Mouse (Mus musculus): ENCODE measurements at regions not wholly inside any gene's neighbourhood (a gene's known extent, or its start where the extent isn't known, plus 50 kb on each side); places are given as distances from the start of the nearest gene placed in this dataset.

DNA sequence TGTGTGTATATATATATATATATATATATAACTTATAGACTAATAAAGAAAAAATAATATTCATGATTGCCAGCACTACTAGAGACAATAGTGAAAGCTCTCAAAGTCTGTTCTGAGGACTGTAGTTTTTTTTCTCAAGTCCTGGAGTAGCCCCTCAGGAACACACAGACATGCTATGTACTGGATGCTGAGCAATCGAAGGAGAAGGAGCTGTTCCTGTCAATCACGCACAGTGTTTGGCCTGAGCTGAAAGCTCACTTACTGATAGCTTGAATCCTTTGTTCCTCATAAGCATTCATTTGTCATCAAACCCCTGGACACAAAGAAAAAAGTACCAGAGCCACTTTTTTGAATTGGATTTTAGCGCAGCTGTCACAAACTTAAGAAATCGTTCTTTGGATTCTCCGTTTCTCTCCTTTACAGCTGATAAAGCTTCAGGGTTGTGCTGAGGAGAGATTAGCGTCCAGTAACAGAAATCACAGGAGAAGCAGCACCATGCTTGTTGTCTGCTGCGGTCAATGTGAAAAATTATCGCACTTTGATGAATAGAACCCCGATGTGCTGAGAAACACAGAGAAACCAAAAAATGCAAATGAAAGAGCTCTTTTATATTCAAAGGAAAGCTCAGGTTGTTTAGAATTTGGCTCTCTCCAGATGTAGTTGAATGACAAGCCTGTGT lies 702.2 kb upstream of the Tyrp1 start:
- DNase-seq (ENCODE audit: low spot score in 2 of 2) = no peak

DNA sequence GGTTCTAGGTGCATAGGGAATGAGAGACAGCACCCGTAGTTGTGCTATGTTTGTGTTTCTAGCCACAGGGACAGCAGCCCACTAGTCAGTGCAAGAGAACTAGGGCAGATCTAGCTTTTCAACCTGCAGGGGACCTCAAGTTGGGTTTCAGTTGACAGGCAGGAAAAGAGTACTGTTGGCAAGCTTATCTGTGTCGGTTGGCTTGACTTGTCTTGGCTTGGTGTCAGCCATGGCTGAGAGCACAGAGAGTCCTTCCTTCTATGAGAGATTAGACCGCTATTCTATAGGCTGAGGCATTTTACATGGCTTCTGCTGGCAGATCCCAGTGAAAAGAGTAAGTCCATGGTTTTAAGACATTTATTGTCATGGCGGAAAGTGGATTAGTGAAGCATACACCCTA lies 693.7 kb upstream of the Tyrp1 start:
- intact Hi-C loops (cut with DNase I) = no loop called here
- DNase-seq (ENCODE audit: low spot score in 2 of 2) = no peak

More for the DNA sequence above, 702.2 kb upstream of the Tyrp1 start:
- intact Hi-C loops (cut with DNase I) = no loop called here

DNA sequence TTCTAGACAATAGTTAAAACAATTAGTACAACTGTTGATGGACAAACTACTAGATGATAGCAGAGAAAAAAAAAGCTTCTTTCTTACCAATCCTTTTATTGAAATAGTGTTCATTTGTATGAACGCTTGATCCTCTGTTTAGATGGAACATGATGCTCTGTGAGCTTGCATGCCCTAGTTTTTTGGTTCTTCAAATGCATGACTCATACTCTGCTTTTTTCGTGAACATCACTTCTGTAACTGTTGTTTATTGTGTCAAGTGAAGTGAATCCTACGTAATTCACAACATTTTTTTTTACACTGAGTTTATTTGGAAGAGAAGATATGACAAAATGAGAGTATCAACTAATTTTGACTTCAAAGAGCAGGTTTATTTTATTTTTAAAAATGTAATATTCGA lies 674.1 kb upstream of the Tyrp1 start:
- intact Hi-C loops (cut with DNase I) = no loop called here
- DNase-seq (ENCODE audit: low spot score in 2 of 2) = peak in 1 of 2 experiments; percentile 9

GRCm38 (mm10) chr4:80173229-80173628 lies 660.7 kb upstream of the Tyrp1 start:
- DNase-seq (ENCODE audit: low spot score in 2 of 2) = no peak
- intact Hi-C loops (cut with DNase I) = no loop called here

GRCm38 (mm10) chr4:80202223-80202622 lies 631.7 kb upstream of the Tyrp1 start:
- peak in 1 of 2 experiments; percentile 18 for DNase-seq (ENCODE audit: low spot score in 2 of 2)
- intact Hi-C loops (cut with DNase I) = loop anchor here (10.0 kb wide), 1 partner anchor 313 kb away; no protein-coding TSS in a partner anchor

DNA sequence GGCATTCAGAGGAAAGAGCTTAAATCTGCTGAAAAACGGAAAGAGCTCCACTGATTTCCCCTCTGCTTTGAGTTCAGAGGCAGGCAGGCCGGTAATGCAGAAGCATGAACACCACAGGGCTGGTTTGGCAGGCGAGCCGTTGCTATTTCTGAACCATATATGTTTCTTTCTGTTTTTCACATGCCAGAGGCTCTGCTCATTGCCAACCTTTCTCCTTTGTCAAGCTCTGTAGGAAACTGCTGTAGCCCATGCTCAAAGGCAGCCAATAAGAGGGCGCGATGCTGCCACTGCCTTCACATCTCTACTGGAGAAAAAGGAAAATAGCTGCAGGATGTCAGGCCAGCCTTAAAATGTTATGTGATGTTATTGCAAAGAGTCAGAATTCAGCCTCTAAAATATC lies 630.0 kb upstream of the Tyrp1 start:
- peak; percentile 41 to 70 for DNase-seq (ENCODE audit: low spot score in 2 of 2)
- intact Hi-C loops (cut with DNase I) = loop anchor here (10.0 kb wide), 1 partner anchor 311 kb away; no protein-coding TSS in a partner anchor

DNA sequence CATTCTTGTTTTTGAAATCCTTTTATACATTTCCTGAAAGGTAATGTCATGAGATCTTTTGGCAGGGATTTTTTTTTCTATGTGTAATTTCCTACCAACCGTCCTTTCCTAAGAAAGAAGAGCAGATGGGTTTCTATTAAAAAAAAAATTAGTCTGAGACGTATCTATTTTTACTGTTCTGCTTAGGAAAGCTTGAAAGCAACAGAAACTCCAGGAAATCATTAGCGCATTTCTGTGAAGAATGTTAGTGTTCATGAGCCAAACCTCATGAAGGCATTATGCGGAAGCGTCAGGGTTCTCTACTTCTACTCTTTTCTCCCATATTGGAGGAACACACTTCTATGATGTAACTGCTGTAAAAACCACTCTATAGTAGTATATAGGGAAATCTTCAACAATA lies 629.5 kb upstream of the Tyrp1 start:
- DNase-seq (ENCODE audit: low spot score in 2 of 2) = peak in 1 of 2 experiments; percentile 14
- intact Hi-C loops (cut with DNase I) = loop anchor here (10.0 kb wide), 1 partner anchor 310 kb away; no protein-coding TSS in a partner anchor

Measured in left cerebral cortex, postnatal 14 days (tissue).